7 mouse cellular contexts compared by ENCODE assay signal in genomic region chr6:39400343-39400742, GRCm38 (mm10). TPM values are rescaled to one million over a fixed set of nuclear protein-coding genes. Genes with fewer than 3 reads are reported as not detected.
DNase-seq lines count a peak whose midpoint lies in the region; ATAC-seq and TF ChIP-seq lines count a peak whose summit lies in the region.

No protein-coding gene starts in this region.

- WGBS in liver, adult 2 months, result 77% methylated on average over 7 of the region's 7 CpGs
- WGBS in midbrain, postnatal 0 days, result 66% methylated on average over 7 of the region's 7 CpGs

- no peaks in the 10 kb centered on the region for H3K27me3 ChIP-seq in liver, adult 2 months (ENCODE audit: control insufficient read depth, insufficient read depth, low read length)
- no peaks in the 10 kb centered on the region for H3K27me3 ChIP-seq in midbrain, postnatal 0 days (ENCODE audit: insufficient read depth, low read length)

- intact Hi-C loops in gastrocnemius, postnatal 36 days (cut with DNase I), result no loop called here

- no peaks in the 10 kb centered on the region for H3K9me3 ChIP-seq in midbrain, postnatal 0 days (ENCODE audit: low read length)

- DNase-seq in liver, adult 2 months (ENCODE audit: extremely low read depth, low read depth, low spot score), result no peak
- DNase-seq in liver (no peak), R1 (ENCODE audit: low read depth, low spot score) (peak; percentile 98)
- no peak for DNase-seq in midbrain, postnatal 0 days (ENCODE audit: low spot score)
- no peak for DNase-seq in right cerebral cortex, adult 18-20 months
- no peak for DNase-seq in gastrocnemius, postnatal 36 days

- TF ChIP-seq POLR2A in liver, adult 2 months (IDR thresholded peaks at IDR 0.05; ENCODE audit: extremely low read depth, insufficient read depth, low read length), result no peak
- TF ChIP-seq POLR2A in embryonic fibroblast, embryonic 13.5 days (IDR thresholded peaks at IDR 0.05; ENCODE audit: low read depth, low read length), result no peak

- no peaks in the 10 kb centered on the region for H3K4me1 ChIP-seq in liver, adult 2 months (ENCODE audit: control insufficient read depth, insufficient read depth, low read length)
- no peaks in the 10 kb centered on the region for H3K4me1 ChIP-seq in embryonic fibroblast, embryonic 13.5 days (ENCODE audit: control insufficient read depth, insufficient read depth, low read length)
- H3K4me1 ChIP-seq in midbrain, postnatal 0 days (ENCODE audit: insufficient read depth, low read length), result no peaks in the 10 kb centered on the region

- no peak overlapping the region for H3K4me3 ChIP-seq in liver, adult 2 months (ENCODE audit: insufficient read depth, low read depth, low read length)
- no peak overlapping the region for H3K4me3 ChIP-seq in embryonic fibroblast, embryonic 13.5 days (ENCODE audit: insufficient read depth, low read length)
- H3K4me3 ChIP-seq in midbrain, postnatal 0 days (ENCODE audit: low read depth, low read length), result no peak overlapping the region

- no peak overlapping the region for H3K27ac ChIP-seq in liver, adult 2 months (replicated peaks; ENCODE audit: insufficient read depth, low read depth, low read length)
- no peak overlapping the region for H3K27ac ChIP-seq in embryonic fibroblast, embryonic 13.5 days (ENCODE audit: insufficient read depth, low read length)
- H3K27ac ChIP-seq in midbrain, postnatal 0 days (ENCODE audit: low read depth, low read length), result no peak overlapping the region

- no peak for ATAC-seq in midbrain, postnatal 0 days (ENCODE audit: low FRiP score)

- H3K79me2 ChIP-seq in liver, adult 2 months (ENCODE audit: control insufficient read depth, insufficient read depth, low read length), result no peaks in the 10 kb centered on the region

- H3K9ac ChIP-seq in liver, adult 2 months (ENCODE audit: low read depth, low read length), result no peak overlapping the region
- no peak overlapping the region for H3K9ac ChIP-seq in midbrain, postnatal 0 days (replicated peaks; ENCODE audit: low read length, poor library complexity, severe bottlenecking)

- no peak overlapping the region for H3K4me2 ChIP-seq in midbrain, postnatal 0 days (ENCODE audit: low read depth, low read length, poor library complexity, severe bottlenecking)

- TF ChIP-seq CTCF in liver, adult 2 months (IDR thresholded peaks at IDR 0.05; ENCODE audit: low read depth, low read length), result peak; percentile 69
- peak; percentile 52; the same call in 1 of the 2 replicates for TF ChIP-seq CTCF in embryonic fibroblast, embryonic 13.5 days (IDR thresholded peaks at IDR 0.05; ENCODE audit: borderline replicate concordance, insufficient read depth, low read length)
- TF ChIP-seq CTCF in midbrain, postnatal 0 days (IDR thresholded peaks at IDR 0.05), result peak; percentile 65

- H3K36me3 ChIP-seq in liver, adult 2 months (ENCODE audit: control insufficient read depth, insufficient read depth, low read length), result peaks cover 35% of the 10 kb centered on the region
- peaks cover 34% of the 10 kb centered on the region for H3K36me3 ChIP-seq in midbrain, postnatal 0 days (ENCODE audit: insufficient read depth, low read length)

RNA-seq across cellular contexts. Expression of gene Rab19, which starts 19.4 kb away (rescaled TPM):
- total RNA-seq in liver, adult 2 months (2014; rRNA removed), result 0.46 and 0.47 TPM in 2 replicates
- polyA plus RNA-seq in liver, adult 2 months (2012; rRNA removed), result 0.12 and 0.31 TPM in 2 replicates
- polyA plus RNA-seq in embryonic fibroblast, embryonic 13.5 days (2011; ENCODE audit: insufficient read length, low read depth, missing spikeins), result 0.33 TPM in 1 of 2 replicates, not detected in the other
- total RNA-seq in midbrain, postnatal 0 days (2014; rRNA removed), result 0.24 TPM in 1 of 2 replicates, not detected in the other
- 0.25 TPM in 1 of 2 replicates, not detected in the other for polyA plus RNA-seq in midbrain, postnatal 0 days (2015; fragmentation: Nextera tagmentation; extraction: Ambion mirVana)
- not detected for total RNA-seq in gastrocnemius, postnatal 36 days (2021)

RNA-seq across cellular contexts. Expression of gene Mkrn1, which starts 19.9 kb away (rescaled TPM):
- total RNA-seq in liver, adult 2 months (2014; rRNA removed), result 23.1 and 24.2 TPM in 2 replicates
- 12.8 and 14.0 TPM in 2 replicates for polyA plus RNA-seq in liver, adult 2 months (2012; rRNA removed)
- 37.9 and 40.5 TPM in 2 replicates for polyA plus RNA-seq in embryonic fibroblast, embryonic 13.5 days (2011; ENCODE audit: insufficient read length, low read depth, missing spikeins)
- total RNA-seq in midbrain, postnatal 0 days (2014; rRNA removed), result 201 and 269 TPM in 2 replicates
- polyA plus RNA-seq in midbrain, postnatal 0 days (2015; fragmentation: Nextera tagmentation; extraction: Ambion mirVana), result 232 and 238 TPM in 2 replicates
- 10 to 100 TPM; 15.6 to 18.4 TPM for total RNA-seq in gastrocnemius, postnatal 36 days (2021)

RNA-seq across cellular contexts. Expression of gene Slc37a3, which starts 22.9 kb away (rescaled TPM):
- total RNA-seq in liver, adult 2 months (2014; rRNA removed), result 13.7 and 14.6 TPM in 2 replicates
- 11.5 and 13.6 TPM in 2 replicates for polyA plus RNA-seq in liver, adult 2 months (2012; rRNA removed)
- 55.8 and 71.5 TPM in 2 replicates for polyA plus RNA-seq in embryonic fibroblast, embryonic 13.5 days (2011; ENCODE audit: insufficient read length, low read depth, missing spikeins)
- 38.1 and 46.8 TPM in 2 replicates for total RNA-seq in midbrain, postnatal 0 days (2014; rRNA removed)
- polyA plus RNA-seq in midbrain, postnatal 0 days (2015; fragmentation: Nextera tagmentation; extraction: Ambion mirVana), result 54.6 and 55.4 TPM in 2 replicates
- total RNA-seq in gastrocnemius, postnatal 36 days (2021), result 10 to 100 TPM; 14.2 to 15.1 TPM
